Mouse (Mus musculus) ES-Bruce4 (cell line): ENCODE results near the gene Mocs2.

Source experiments
- CTCF ChIP-seq: IDR thresholded peaks from one replicate; pipeline ENCODE4 v1.8.1; 2011; ENCODE audit warnings: low read depth, low read length
- EP300 ChIP-seq: IDR thresholded peaks from 2 replicates; pipeline ENCODE4 v1.6.1; 2011; ENCODE audit warnings: low read depth, low read length; ENCODE audit not compliant: insufficient read depth
- POLR2A ChIP-seq: IDR thresholded peaks from one replicate; pipeline ENCODE4 v1.8.1; 2011; ENCODE audit warnings: low read length; ENCODE audit not compliant: insufficient read depth

- TF ChIP-seq EP300 (no peak), CTCF (no peak), POLR2A (no peak)
Observed at GRCm38 (mm10) chr13:114825377-114825855, 7.4 kb downstream of the Mocs2 start.
